Mouse (Mus musculus) hindbrain, postnatal 0 days (tissue): ENCODE results near the gene Olfr288. TPM values are rescaled to one million over a fixed set of nuclear protein-coding genes. Genes with fewer than 3 reads are reported as not detected.

Source experiments
- ATAC-seq: fragments of 200-750 bp; cut with Nextera tagmentation; 2 replicates; pipeline ENCODE4 v1.8.0; 2017; ENCODE audit warnings: mild to moderate bottlenecking, moderate TSS enrichment, moderate library complexity
- DNase-seq: peaks from one replicate; pipeline ENCODE4 v3.0.0-alpha.2; 2015; ENCODE audit warnings: low spot score
- H3K27ac ChIP-seq: fragments of 300-500 bp; sonication (generic); 2 replicates; pipeline ENCODE4 v1.5.1; 2014; ENCODE audit warnings: mild to moderate bottlenecking
- H3K27me3 ChIP-seq: fragments of 300-500 bp; sonication (generic); 2 replicates; pipeline ENCODE4 v1.6.1; 2014; ENCODE audit warnings: low read length, mixed read lengths; ENCODE audit not compliant: insufficient read depth
- H3K36me3 ChIP-seq: fragments of 300-500 bp; sonication (generic); 2 replicates; pipeline ENCODE4 v1.6.1; 2014; ENCODE audit warnings: low read length, mixed read lengths; ENCODE audit not compliant: insufficient read depth
- H3K4me1 ChIP-seq: fragments of 300-500 bp; sonication (generic); 2 replicates; pipeline ENCODE4 v1.6.1; 2014; ENCODE audit warnings: antibody characterized with exemption, low read length, mixed read lengths; ENCODE audit not compliant: insufficient read depth
- H3K4me2 ChIP-seq: fragments of 300-500 bp; sonication (generic); 2 replicates; pipeline ENCODE4 v1.6.1; 2014; ENCODE audit warnings: low read depth, mild to moderate bottlenecking, low read length, moderate library complexity, mixed read lengths
- H3K4me3 ChIP-seq: fragments of 300-500 bp; sonication (generic); 2 replicates; pipeline ENCODE4 v1.5.1; 2014; ENCODE audit warnings: low read length
- H3K9ac ChIP-seq: fragments of 300-500 bp; sonication (generic); replicated peaks from 2 replicates; pipeline ENCODE4 v1.6.1; 2014; ENCODE audit warnings: mild to moderate bottlenecking, low read length, moderate library complexity, mixed read lengths
- H3K9me3 ChIP-seq: fragments of 300-500 bp; sonication (generic); 2 replicates; pipeline ENCODE4 v1.6.1; 2016; ENCODE audit warnings: low read length, mixed read lengths
- CTCF ChIP-seq: IDR thresholded peaks from 2 replicates; pipeline ENCODE4 v1.5.1; 2016; ENCODE audit warnings: antibody characterized with exemption, control low read depth, low read depth
- WGBS: fragments of 180-500 bp; shearing (Covaris S2); extraction: QIAGEN DNeasy Blood & Tissue Kit; methylation state at CpG from one replicate; pipeline ENCODE4 v1.1.7; 2014; 5-methylcytosine and 5-hydroxymethylcytosine counted together
- polyA plus RNA-seq: library from polyadenylated mRNA; unstranded; fragments of >200 nt; fragmentation: Nextera tagmentation; extraction: Ambion mirVana; gene quantifications from 2 replicates; pipeline ENCODE4 v1.2.1, GENCODE M21; 2015
- total RNA-seq: library from RNA; depleted of rRNA; stranded (reverse); fragments of >200 nt; gene quantifications from 2 replicates; pipeline ENCODE4 v1.2.3, GENCODE M21; 2014

Olfr288 gene
- total and polyA plus RNA-seq, 2 experiments from 2014 or later, result not detected

DNA sequence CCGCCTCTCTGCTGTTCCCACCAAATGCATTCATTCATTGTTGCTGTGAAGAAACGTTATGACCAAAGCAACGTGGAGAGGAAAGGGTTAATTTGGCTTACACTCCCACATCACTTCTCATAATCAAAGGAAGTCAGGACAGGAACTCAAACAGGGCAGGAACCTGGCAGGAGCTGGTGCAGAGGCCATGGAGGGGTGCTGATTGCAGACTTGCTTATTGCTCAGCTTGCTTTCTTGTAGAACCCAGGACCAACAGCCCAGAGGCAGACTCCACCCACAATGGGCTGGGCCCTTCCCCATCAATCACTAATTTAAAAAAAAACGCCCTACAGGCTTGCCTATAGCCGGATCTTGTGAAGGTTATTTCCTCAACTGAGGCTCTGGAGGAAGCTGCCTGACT is 18.8 kb upstream of the Olfr288 start:
- H3K4me2 ChIP-seq, result no peak overlapping the region
- no peak overlapping the region for H3K27ac ChIP-seq
- no peak overlapping the region for H3K4me3 ChIP-seq
- ATAC-seq, result no peak
- no peak for TF ChIP-seq CTCF
- DNase-seq, result no peak
- WGBS, result 74% methylated on average over 5 of the region's 5 CpGs
- no peaks in the 10 kb centered on the region for H3K4me1 ChIP-seq
- no peaks in the 10 kb centered on the region for H3K36me3 ChIP-seq
- no peaks in the 10 kb centered on the region for H3K9me3 ChIP-seq
- H3K27me3 ChIP-seq, result no peaks in the 10 kb centered on the region
- no peak overlapping the region for H3K9ac ChIP-seq

DNA sequence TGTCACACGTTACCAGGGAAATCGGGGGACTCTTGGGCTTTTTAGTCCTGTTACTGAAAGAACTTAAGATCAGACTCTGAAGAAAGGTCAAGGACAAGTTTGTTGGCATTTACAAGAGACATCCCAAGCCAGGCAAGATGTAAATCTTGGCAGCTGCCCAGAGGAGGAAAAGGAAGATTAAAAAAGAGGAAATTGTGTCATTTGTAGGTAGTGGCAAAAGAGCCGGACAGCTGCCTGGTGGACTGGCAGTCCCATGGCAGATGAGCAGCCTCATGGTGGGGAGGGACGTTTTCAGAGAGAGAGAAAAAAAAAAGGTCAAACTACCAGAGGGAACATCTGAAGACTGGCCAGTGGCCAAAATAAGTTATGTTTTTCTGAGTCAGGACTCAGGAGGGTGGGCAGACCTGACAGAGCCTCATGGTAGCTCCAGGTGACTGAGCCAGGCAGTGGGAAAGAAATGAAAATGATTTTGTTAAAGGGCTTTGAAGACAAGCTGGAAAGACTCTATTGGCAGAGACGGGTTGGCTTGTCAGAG is 18.1 kb upstream of the Olfr288 start:
- ATAC-seq (no peak), DNase-seq (no peak)
- H3K27me3 ChIP-seq, result no peaks in the 10 kb centered on the region
- H3K9ac ChIP-seq, result no peak overlapping the region
- H3K27ac ChIP-seq, result no peak overlapping the region
- H3K4me2 ChIP-seq, result no peak overlapping the region
- no peaks in the 10 kb centered on the region for H3K9me3 ChIP-seq
- WGBS, result 76% methylated on average over 5 of the region's 5 CpGs
- no peak for TF ChIP-seq CTCF
- H3K4me3 ChIP-seq, result no peak overlapping the region
- no peaks in the 10 kb centered on the region for H3K36me3 ChIP-seq
- H3K4me1 ChIP-seq, result no peaks in the 10 kb centered on the region

DNA sequence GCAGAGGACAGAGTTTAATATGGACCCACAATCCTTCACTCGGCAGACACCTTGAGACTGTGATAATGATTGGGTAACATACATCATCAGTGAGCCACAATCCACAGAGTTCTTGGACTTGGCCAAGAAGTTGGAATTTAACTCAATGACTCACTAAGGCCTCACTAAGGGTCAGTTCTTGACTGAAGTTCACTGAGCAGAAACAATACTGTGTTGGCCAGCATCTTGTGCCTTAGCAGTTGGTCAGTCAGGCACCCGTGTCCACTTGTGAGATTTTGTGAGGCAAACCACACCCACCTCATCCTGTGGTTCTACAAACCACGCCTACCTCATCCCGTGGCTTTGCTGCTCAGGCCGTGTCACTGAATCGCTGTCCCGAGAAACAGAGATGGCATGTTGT is 14.3 kb upstream of the Olfr288 start:
- DNase-seq (no peak), ATAC-seq (no peak)
- Histone ChIP-seq H3K4me1 (no peaks in the 10 kb centered on the region), H3K4me2 (no peak overlapping the region), H3K27me3 (no peaks in the 10 kb centered on the region), H3K4me3 (no peak overlapping the region), H3K9me3 (no peaks in the 10 kb centered on the region), H3K36me3 (no peaks in the 10 kb centered on the region), H3K27ac (no peak overlapping the region), H3K9ac (no peak overlapping the region)
- WGBS, result 81% methylated on average over 7 of the region's 7 CpGs
- TF ChIP-seq CTCF, result no peak

DNA sequence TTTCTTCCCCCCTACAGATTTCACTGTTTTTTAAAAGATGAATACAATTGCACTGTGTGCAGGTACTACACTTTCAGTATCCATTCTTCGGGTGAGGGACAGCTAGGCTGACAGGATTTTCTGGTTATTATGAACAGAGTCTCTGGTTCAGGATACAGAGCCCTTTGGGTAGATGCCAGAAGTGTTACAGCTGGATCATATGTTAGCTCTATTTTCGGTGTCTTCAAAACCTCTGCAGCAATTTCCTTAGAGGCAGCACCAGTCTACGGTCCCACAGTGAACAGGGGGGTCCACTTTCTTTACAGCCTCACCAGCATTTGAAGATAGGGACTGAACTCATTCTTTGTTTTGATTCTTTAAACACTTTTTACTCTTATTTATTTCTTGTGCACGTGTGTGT is 10.9 kb downstream of the Olfr288 start:
- no peaks in the 10 kb centered on the region for H3K4me1 ChIP-seq
- H3K9me3 ChIP-seq, result no peaks in the 10 kb centered on the region
- no peaks in the 10 kb centered on the region for H3K36me3 ChIP-seq
- H3K4me3 ChIP-seq, result no peak overlapping the region
- H3K27me3 ChIP-seq, result no peaks in the 10 kb centered on the region
- H3K9ac ChIP-seq, result no peak overlapping the region
- no peak for TF ChIP-seq CTCF
- ATAC-seq (no peak), DNase-seq (no peak)
- WGBS, result 77% methylated on average over 4 of the region's 4 CpGs
- no peak overlapping the region for H3K27ac ChIP-seq
- no peak overlapping the region for H3K4me2 ChIP-seq

DNA sequence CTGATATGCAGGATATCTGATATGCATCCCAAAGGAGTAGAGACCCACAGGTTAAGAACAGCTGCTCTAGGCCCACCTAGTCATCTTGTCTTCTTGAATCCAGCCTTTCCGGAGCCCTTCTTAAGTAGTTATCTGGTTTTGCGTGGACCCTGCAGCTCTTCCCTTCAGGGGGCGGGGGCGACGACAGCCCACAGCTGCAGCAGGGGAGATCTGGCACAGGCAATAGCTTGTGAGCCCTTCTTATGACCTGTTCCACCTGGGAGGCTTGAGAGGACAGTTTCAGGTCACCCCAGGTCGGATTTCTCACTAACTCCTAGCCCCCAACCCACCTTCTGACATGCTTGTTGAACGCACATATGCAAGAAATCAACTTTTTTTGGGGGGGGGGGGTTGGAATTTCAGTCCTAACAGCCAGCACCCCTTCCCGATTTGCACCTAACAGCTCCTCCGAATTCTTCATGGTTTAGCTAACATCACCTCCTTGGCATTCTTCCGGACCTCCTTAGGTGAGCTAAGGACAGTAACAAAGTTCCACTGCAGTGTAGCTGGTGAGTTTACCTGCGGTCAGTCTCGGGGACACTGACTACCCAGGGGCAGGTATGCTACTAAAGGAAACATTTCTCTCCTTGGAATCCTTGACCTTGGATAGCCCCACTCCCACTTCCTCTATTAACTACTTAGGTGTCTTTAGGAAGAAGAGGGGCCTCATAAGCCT is 13.3 kb downstream of the Olfr288 start:
- no peak for TF ChIP-seq CTCF
- H3K4me2 ChIP-seq, result peak overlapping the region; percentile 64; the same call in 1 of the 2 replicates
- H3K4me3 ChIP-seq, result no peak overlapping the region

DNA sequence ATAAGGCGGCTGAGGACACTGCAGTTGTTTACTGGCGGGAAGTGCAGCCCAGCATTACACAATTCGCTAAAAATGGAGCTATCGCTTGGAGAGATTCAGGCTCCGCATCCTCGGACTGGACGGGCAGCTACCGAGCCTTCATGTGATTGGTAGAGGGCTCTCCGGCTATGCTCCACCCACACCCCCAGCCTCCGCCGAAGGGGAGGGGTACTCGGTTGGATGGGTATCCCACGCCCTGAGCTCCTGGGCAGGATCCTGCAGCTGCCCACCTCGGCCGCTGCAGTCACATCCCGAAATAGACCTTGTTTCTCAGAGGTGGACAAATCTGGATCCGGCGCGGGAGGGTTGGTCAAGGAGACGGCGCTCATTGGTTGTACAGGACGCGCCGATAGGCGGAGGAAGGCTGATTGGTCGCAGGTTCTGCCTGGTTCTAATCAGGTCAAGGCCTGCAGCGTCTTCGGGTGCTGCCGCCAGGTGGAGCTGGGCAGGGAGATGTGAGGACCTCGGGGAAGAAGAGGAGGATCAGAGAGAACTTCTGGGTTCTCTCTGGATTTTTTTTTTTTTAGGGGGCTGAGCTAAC is 14.1 kb downstream of the Olfr288 start:
- Histone ChIP-seq H3K27me3 (no peaks in the 10 kb centered on the region), H3K4me2 (peak overlapping the region; percentile 64), H3K9ac (peak overlapping the region; percentile 55), H3K36me3 (no peaks in the 10 kb centered on the region), H3K4me3 (peak overlapping the region; percentile 52), H3K27ac (peak overlapping the region; percentile 75), H3K4me1 (no peaks in the 10 kb centered on the region), H3K9me3 (no peaks in the 10 kb centered on the region)
- under 1% methylated on average over 30 of the region's 30 CpGs for WGBS
- peak; percentile 95 for DNase-seq
- peak; percentile 89 for TF ChIP-seq CTCF
- ATAC-seq, result peak; percentile 99

More for the DNA sequence above, 13.3 kb downstream of the Olfr288 start:
- Histone ChIP-seq H3K4me1 (no peaks in the 10 kb centered on the region), H3K36me3 (no peaks in the 10 kb centered on the region), H3K9ac (no peak overlapping the region), H3K27me3 (no peaks in the 10 kb centered on the region), H3K9me3 (no peaks in the 10 kb centered on the region), H3K27ac (no peak overlapping the region)
- 72% methylated on average over 12 of the region's 12 CpGs for WGBS
- no peak for DNase-seq
- no peak for ATAC-seq

DNA sequence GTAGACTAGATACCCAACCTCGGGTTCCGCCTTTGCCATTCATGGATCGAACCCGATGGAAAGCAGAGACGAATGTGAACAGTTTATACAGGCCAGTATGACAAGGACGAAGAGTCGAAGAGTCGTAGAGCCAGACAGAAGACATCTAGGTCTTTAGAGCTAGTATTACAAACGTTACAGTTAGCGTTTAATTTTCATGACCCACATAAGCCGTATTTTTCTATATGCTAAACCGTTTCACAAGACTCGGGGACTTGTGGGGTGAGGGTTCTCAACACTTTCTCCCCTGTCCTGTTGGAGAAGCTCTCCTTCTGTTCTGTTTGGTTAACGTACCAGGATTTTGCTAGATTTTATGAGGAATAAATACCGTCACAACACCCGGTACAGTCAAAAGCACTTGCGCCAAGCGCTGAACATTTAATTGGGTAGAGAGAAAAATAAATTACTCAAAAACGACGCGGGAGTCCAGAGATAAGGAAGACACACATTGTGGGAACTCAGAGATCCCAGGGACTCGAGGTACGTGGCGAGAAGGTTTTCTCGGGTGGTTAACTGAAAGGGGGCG is 14.7 kb downstream of the Olfr288 start:
- peak overlapping the region; percentile 55 for H3K9ac ChIP-seq
- no peak for TF ChIP-seq CTCF
- no peaks in the 10 kb centered on the region for H3K36me3 ChIP-seq
- no peaks in the 10 kb centered on the region for H3K4me1 ChIP-seq
- no peaks in the 10 kb centered on the region for H3K27me3 ChIP-seq
- H3K9me3 ChIP-seq, result no peaks in the 10 kb centered on the region
- peak overlapping the region; percentile 75 for H3K27ac ChIP-seq
- H3K4me2 ChIP-seq, result peak overlapping the region; percentile 64
- peak overlapping the region; percentile 52 for H3K4me3 ChIP-seq
- DNase-seq (no peak), ATAC-seq (no peak)
- 3% methylated on average over 26 of the region's 26 CpGs for WGBS
